Mouse (Mus musculus) adrenal gland, adult 2 months (tissue): ENCODE data around the gene Tspan12. TPM values are rescaled to one million over a fixed set of nuclear protein-coding genes. Genes with fewer than 3 reads are reported as not detected.

ENCODE experiments used
- DNase-seq: peaks from one replicate; pipeline ENCODE4 v3.0.0; 2021
- polyA plus RNA-seq: library from polyadenylated mRNA; depleted of rRNA; stranded (reverse); fragments of >200 nt; gene quantifications from 2 replicates; pipeline ENCODE4 v1.2.3, GENCODE M21; 2012; rRNA removed
- total RNA-seq, 2 experiments: library from RNA; stranded (reverse); gene quantifications; 2 replicates each; pipeline ENCODE4 v1.2.3; 2021

Tspan12 gene
- total and polyA plus RNA-seq, 3 experiments = 15.4 to 198 (median 114) TPM

DNA sequence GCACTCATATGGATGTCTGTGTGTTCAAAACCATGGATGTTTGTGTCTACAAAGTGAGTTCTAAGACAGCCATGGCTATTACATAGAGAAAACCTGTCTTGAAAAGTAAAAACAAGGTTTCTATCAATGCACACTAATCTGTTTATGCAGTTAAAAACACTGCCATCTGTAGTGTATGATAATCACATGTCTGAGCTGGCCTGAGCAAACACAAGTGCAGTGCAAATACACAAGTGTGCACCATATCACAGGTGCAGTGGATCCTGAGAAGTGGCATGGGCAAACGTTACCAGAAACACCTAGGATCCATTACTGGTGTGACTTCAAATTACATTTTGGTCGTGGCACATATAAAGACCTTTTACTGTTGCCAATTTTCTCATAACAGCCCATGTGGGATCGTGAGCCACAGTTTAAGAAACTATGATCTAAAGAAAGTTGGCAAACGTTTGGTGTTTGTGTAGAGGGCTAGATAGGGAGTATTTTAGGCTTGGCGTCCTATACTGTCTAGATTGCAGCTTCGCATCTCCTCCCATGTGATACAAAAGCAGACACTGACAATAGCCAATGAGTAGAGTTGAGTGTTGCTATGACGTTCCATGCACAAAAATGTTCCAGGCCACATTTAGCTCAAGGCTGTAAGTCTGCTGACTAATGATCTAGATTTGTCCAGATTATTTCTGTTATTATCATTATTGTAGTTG, 78.0 kb downstream of the Tspan12 start:
- DNase-seq = no peak

DNA sequence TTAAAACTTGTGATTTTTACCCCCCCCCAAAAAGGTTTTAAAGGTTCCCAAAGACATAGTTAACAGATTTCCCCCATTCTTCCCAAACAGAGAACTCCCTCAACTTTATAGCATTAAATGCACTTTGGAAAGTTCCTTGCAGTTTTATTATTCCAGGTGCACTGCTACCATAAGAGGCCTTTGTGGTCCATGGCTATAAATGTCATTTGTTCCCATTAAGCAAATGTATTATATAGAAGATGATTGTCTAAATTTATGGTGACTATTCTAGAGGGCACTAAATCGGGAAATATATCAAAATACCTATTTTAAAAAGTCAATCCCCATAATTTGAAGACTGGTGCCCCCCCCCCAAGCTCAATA, 82.9 kb downstream of the Tspan12 start:
- DNase-seq = no peak

DNA sequence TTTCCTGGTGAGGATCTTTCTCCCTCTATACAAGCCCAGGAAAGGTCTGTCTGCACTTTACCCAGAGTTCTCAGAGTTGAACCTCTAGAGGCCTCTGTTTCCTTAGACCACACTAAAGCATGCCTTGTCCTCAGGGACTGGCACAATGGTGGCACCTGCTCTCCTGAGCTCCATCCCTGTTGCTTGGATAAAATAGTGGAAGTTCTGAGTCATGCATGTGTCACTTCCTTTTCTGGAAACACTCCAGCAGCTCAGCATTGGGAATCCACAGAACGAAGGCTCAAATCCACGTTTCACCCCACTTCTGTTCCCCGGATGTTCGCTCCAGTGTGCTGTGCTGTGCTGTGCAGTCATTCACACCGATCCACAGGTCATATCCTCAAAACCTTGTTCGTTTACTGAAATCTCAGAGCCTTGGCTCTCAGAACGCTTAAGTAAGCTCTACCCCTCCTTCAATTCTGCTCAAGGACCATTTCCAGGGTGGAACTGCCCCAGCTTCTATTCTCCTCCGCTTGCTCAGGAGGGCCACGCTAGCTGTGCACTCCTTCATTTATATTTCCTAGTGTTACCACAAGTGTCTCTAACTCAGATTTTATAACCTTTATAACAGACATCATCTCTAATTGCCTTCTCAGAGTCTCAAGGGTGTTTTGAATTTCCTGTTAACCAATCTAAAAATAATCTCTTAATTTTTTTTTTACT, 83.4 kb downstream of the Tspan12 start:
- DNase-seq = peak; percentile 64

DNA sequence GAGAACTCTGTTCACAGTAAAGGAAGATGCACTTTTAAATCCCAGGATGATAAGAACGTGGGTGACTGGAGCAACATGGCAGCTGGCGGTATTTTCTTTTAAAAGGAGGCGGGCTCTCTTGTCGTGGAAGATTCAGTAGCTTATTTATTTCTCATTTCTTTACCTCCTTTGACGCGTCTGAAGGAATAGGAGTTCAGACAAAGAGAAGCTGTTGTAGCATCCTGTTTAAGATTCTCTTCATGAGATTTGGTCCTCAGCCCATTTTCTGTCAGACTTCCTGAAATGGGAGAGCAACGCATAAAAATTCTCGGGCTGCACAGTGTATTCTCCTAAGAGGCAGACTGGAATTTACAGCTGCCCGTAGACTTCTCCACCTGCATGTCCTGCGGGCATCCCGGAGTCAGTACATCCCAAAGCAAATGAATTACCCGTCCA, 84.5 kb downstream of the Tspan12 start:
- no peak for DNase-seq

DNA sequence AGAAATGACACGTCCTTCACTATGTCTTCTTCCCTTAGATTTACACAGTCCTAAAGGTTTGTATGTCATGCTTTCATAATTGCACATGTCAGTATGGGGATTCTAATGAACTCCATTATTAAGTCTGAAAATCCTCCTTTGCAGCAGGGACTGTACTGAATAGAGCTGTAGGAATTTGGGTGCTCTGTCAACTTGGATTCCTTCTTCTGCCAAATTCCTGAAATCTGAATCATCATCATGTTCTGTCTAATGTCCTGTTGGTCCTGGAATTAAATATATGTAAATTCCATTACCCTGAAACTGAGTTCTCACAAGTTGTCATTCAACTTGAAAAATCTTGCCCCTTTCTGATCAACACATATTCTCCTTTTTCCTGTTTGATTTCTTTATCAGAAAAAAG, 104.8 kb downstream of the Tspan12 start:
- DNase-seq = no peak

DNA sequence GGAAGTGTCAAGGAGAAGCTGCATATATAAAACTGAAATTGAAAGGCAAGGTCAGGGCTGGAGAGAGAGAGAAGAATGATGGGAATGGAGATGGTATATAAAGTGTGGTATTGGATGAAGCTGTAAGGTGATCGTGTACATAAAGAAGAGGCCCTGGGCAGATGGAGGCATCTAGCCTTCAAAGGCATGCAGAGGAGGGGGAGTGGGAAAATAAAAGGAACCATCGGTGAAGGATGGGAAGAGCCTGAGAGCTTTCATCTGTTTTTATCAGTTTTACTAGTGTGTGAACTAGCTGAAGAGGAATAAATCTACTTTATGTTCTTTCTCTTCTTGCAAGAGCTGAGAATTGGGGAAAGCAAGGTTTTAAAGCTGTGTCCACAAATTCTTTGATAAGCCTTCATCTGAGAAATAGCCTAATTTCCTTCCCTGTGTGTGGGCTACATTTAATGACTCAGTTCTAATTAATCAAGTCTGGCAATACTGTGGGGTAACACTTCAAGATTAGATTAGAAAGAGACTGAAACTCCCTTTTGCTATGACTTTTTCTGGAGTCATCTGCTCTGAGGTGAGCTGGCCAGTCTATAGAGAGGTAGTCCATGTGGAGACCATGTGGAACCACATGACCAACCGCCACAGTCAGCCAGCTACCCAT, 107.6 kb downstream of the Tspan12 start:
- no peak for DNase-seq

DNA sequence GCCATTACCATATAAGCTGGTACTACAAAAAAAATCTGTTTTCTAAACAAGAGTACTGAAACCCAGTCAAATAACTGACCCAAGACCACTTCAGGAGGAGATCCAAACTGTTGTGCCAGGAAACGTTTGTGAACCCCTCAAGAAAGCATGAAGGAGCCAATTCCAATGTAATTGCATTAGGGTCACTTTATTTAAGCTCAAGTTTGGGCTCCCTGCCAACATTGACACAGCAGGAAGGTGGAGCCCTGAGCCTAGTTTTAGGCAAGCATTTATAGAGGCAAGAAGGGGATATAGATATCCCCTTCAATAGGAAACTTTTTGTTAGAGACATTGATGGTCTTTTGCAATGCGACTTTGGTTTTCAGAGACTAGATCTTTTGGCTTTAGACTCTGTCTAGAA, 111.7 kb downstream of the Tspan12 start:
- DNase-seq = no peak

DNA sequence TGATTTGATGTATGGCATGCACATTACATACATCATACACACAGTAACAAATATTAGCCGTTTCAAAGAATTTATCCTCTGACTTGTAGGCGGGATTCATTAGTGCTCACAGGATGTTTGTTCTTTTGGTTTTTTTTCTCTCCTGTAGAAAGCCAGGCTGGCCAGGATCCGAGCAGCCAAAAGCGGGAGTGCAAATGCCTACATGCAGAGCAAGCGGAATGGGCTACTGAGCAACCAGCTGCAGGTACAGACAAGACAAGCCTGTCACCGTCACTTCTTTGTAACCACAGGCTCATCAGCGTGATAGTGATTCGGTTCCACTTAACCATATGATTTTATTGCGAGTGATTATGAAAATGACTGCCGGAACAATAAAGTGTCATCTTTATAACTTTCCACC, 130.1 kb downstream of the Tspan12 start:
- DNase-seq = no peak

Other genes with a start within 250 kb of the Tspan12 start
- gene Ing3, start 97.1 kb upstream of the Tspan12 start, total RNA-seq = 10 to 100 TPM; 22.3 to 25.9 TPM
- 2.7 and 3.5 TPM in 2 replicates for gene Ing3, start 97.1 kb upstream of the Tspan12 start, polyA plus RNA-seq
- gene Cped1, start 133.4 kb upstream of the Tspan12 start, total RNA-seq = 10 to 100 TPM; 38.2 to 51.7 TPM
- 5.6 and 7.1 TPM in 2 replicates for gene Cped1, start 133.4 kb upstream of the Tspan12 start, polyA plus RNA-seq